Mouse (Mus musculus): ENCODE measurements around the gene Il6ra. TPM values are rescaled to one million over a fixed set of nuclear protein-coding genes. Genes with fewer than 3 reads are reported as not detected.

The Il6ra gene
- polyA plus RNA-seq, 1 experiment from 2014 or later, result 17.9 TPM

DNA sequence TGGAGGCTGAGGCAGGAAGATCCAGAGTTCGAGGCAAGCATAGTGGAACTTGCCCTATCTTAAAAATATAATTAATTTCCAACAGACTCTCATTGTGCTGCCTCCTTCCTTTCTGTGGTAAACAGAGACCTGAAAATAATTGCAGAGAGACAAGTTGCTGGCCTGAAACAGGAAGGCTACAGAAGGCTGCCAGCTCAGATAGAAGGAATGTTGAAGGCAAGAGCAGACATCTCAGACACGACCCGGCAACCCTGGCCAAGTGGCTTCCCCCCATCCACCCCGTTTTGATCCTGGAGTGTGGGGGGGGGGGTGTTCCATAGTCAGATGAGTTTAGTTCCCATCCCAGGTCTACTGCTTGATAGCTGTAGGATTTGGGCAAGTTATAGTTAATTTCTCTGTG, 1.7 kb upstream of the Il6ra start:
- no peak for DNase-seq (ENCODE audit: low spot score)
- WGBS, result 34% methylated on average over 4 of the region's 4 CpGs
- TF ChIP-seq CTCF (IDR thresholded peaks at IDR 0.05) (no peak), EP300 (IDR thresholded peaks at IDR 0.05) (no peak)
- Histone ChIP-seq H3K4me2 (replicated peaks; ENCODE audit: low read depth, low read length) (no peak overlapping the region), H3K27me3 (replicated peaks; ENCODE audit: insufficient read depth, low read length) (no peaks in the 10 kb centered on the region), H3K36me3 (ENCODE audit: insufficient read depth, low read length) (no peaks in the 10 kb centered on the region), H3K9ac (replicated peaks; ENCODE audit: low read depth) (no peak overlapping the region), H3K27ac (ENCODE audit: low read length) (no peak overlapping the region), H3K4me1 (ENCODE audit: insufficient read depth, low read depth, low read length) (peaks cover 7% of the 10 kb centered on the region; the same call in 1 of the 2 replicates), H3K4me3 (ENCODE audit: low read depth, low read length) (no peak overlapping the region), H3K9me3 (ENCODE audit: low read length) (no peaks in the 10 kb centered on the region)
- no peak for ATAC-seq

DNA sequence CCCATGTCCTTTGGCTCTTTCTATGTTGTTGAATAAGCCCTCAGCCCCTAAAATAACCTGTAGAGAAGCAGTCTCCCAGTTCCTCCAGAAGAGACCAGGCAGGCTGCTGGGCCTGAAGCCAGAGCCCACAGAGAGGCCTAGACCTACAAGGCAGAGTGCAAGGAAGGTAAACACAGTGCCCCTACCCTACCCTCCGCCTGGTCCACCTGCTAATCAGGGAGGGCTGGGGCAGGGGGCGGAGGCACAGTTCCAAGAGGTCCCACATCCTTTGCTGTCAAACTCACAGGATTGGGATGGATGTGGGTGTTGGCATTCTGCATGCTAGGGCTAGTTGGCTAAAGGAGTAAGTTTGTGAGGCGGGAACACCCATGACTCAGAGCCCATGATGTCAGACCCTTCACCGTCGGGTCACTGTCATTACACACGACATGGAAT, 871 bp downstream of the Il6ra start:
- peak overlapping the region; percentile 63; the same call in 1 of the 2 replicates for H3K9ac ChIP-seq (replicated peaks; ENCODE audit: low read depth)
- 29% methylated on average over 6 of the region's 6 CpGs for WGBS
- ATAC-seq, result peak; percentile 37
- peaks cover 7% of the 10 kb centered on the region; the same call in 1 of the 2 replicates for H3K4me1 ChIP-seq (ENCODE audit: insufficient read depth, low read depth, low read length)
- H3K36me3 ChIP-seq (ENCODE audit: insufficient read depth, low read length), result no peaks in the 10 kb centered on the region
- peak overlapping the region; percentile 83 for H3K4me2 ChIP-seq (replicated peaks; ENCODE audit: low read depth, low read length)
- H3K9me3 ChIP-seq (ENCODE audit: low read length), result no peaks in the 10 kb centered on the region
- no peak for DNase-seq (ENCODE audit: low spot score)
- H3K27ac ChIP-seq (ENCODE audit: low read length), result peak overlapping the region; percentile 91
- no peaks in the 10 kb centered on the region for H3K27me3 ChIP-seq (replicated peaks; ENCODE audit: insufficient read depth, low read length)
- TF ChIP-seq EP300 (IDR thresholded peaks at IDR 0.05) (peak; percentile 41; the same call in 1 of the 2 replicates), CTCF (IDR thresholded peaks at IDR 0.05) (no peak)
- H3K4me3 ChIP-seq (ENCODE audit: low read depth, low read length), result peak overlapping the region; percentile 54

DNA sequence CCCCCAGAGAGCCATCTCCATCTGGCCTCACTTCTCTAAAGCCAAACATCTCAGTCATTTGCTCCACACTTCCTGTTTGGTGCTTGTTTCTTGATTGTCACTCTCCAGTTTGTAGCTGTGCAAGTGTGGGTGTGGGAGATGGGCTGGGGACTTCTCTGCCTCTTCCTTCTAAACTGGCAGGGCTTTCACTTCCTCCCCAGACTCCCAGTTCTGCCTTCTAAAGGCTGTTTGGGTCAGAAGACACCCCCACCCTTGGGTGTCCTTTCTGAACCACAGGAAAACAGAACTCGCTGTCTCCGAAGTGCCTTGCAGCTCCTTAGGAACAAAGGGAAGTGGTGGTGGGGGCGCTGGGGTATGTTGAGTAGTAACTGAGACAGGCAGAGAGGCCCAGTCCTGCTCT, 1.8 kb downstream of the Il6ra start:
- Histone ChIP-seq H3K4me1 (ENCODE audit: insufficient read depth, low read depth, low read length) (peaks cover 11% of the 10 kb centered on the region; the same call in 1 of the 2 replicates), H3K9ac (replicated peaks; ENCODE audit: low read depth) (no peak overlapping the region), H3K4me2 (replicated peaks; ENCODE audit: low read depth, low read length) (peak overlapping the region; percentile 83), H3K36me3 (ENCODE audit: insufficient read depth, low read length) (no peaks in the 10 kb centered on the region), H3K9me3 (ENCODE audit: low read length) (no peaks in the 10 kb centered on the region), H3K27me3 (replicated peaks; ENCODE audit: insufficient read depth, low read length) (no peaks in the 10 kb centered on the region), H3K4me3 (ENCODE audit: low read depth, low read length) (peak overlapping the region; percentile 54; the same call in 1 of the 2 replicates), H3K27ac (ENCODE audit: low read length) (peak overlapping the region; percentile 43)
- no peak for TF ChIP-seq EP300 (IDR thresholded peaks at IDR 0.05)
- no peak for TF ChIP-seq CTCF (IDR thresholded peaks at IDR 0.05)
- ATAC-seq (no peak), DNase-seq (ENCODE audit: low spot score) (peak; percentile 68)
- 48% methylated on average over 3 of the region's 3 CpGs for WGBS

DNA sequence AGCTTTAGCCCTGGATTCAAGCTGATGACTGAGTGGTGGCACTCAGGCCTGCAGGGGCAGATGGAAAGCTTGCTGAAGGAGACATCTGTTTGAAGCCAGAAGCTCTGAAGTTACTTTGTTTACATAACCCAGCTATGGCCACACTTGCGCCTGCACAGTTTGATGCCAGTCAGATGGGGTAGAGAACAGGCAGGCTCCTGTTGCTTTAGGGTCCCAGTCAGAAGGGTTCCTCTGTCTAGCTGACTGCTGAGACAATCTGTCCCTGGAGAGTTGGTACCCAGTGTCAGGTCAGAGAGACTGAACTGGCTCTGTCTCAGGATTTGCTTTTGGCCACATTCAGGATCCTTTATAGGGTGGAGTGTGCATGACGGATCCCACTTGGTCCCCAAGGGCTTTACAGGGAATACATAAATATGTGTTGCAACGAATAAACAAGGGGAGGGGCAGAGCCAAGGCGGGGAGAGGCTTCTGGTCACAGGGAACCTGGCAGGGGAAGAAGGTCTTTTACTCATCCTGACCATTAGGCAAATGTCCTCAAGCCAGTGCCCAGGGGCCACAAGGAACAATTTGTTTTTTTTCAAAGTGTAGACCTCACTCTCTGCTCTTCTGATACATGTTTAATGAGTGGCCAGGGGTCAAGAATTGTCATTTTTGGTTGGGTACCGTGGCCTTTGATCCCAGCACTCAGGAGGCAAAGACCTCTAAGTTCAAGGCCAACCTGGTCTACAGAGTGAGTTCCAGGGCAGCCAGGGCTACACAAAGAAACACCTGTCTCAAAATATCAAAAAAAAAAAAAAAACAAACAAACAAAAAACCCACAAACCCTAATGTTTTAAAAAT, 3.1 kb downstream of the Il6ra start:
- ATAC-seq (peak; percentile 36), DNase-seq (ENCODE audit: low spot score) (peak; percentile 88)
- WGBS, result 44% methylated on average over 5 of the region's 5 CpGs
- Histone ChIP-seq H3K4me1 (ENCODE audit: insufficient read depth, low read depth, low read length) (peaks cover 11% of the 10 kb centered on the region; the same call in 1 of the 2 replicates), H3K27me3 (replicated peaks; ENCODE audit: insufficient read depth, low read length) (no peaks in the 10 kb centered on the region), H3K4me3 (ENCODE audit: low read depth, low read length) (no peak overlapping the region), H3K9ac (replicated peaks; ENCODE audit: low read depth) (no peak overlapping the region), H3K9me3 (ENCODE audit: low read length) (no peaks in the 10 kb centered on the region), H3K36me3 (ENCODE audit: insufficient read depth, low read length) (no peaks in the 10 kb centered on the region), H3K27ac (ENCODE audit: low read length) (peak overlapping the region; percentile 51), H3K4me2 (replicated peaks; ENCODE audit: low read depth, low read length) (0 out of 2 replicates have a peak overlapping the region, but pooled peaks have one; percentile 3)
- 0 out of 2 replicates have a peak, but pooled peaks have one; percentile 12 for TF ChIP-seq EP300 (IDR thresholded peaks at IDR 0.05)
- no peak for TF ChIP-seq CTCF (IDR thresholded peaks at IDR 0.05)

DNA sequence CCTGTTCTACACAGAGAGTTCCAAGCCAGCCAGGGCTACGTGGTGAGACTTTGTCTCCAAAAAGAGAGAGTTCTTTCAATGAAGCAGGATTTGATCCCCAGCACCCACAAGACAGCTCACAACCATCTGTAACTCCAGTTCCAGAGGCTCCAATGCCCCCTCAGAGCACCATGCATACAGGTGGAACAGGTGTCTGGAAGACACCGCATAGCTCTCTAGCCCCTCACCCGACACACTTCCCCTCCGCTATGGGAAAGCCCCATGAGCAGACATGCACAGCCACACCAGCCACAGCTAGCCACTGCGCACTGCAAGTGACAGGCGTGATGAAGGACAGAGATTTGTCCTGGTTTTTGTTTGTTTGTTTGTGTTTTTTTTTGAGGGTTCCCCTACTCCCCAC, 4.2 kb downstream of the Il6ra start:
- ATAC-seq (no peak), DNase-seq (ENCODE audit: low spot score) (no peak)
- no peak overlapping the region for H3K4me3 ChIP-seq (ENCODE audit: low read depth, low read length)
- H3K27ac ChIP-seq (ENCODE audit: low read length), result 0 out of 2 replicates have a peak overlapping the region, but pooled peaks have one; percentile 32
- no peaks in the 10 kb centered on the region for H3K27me3 ChIP-seq (replicated peaks; ENCODE audit: insufficient read depth, low read length)
- H3K9me3 ChIP-seq (ENCODE audit: low read length), result no peaks in the 10 kb centered on the region
- no peak for TF ChIP-seq CTCF (IDR thresholded peaks at IDR 0.05)
- TF ChIP-seq EP300 (IDR thresholded peaks at IDR 0.05), result no peak
- peaks cover 11% of the 10 kb centered on the region; the same call in 1 of the 2 replicates for H3K4me1 ChIP-seq (ENCODE audit: insufficient read depth, low read depth, low read length)
- H3K9ac ChIP-seq (replicated peaks; ENCODE audit: low read depth), result no peak overlapping the region
- no peaks in the 10 kb centered on the region for H3K36me3 ChIP-seq (ENCODE audit: insufficient read depth, low read length)
- 80% methylated on average over 6 of the region's 6 CpGs for WGBS
- peak overlapping the region; percentile 25; the same call in 1 of the 2 replicates for H3K4me2 ChIP-seq (replicated peaks; ENCODE audit: low read depth, low read length)

DNA sequence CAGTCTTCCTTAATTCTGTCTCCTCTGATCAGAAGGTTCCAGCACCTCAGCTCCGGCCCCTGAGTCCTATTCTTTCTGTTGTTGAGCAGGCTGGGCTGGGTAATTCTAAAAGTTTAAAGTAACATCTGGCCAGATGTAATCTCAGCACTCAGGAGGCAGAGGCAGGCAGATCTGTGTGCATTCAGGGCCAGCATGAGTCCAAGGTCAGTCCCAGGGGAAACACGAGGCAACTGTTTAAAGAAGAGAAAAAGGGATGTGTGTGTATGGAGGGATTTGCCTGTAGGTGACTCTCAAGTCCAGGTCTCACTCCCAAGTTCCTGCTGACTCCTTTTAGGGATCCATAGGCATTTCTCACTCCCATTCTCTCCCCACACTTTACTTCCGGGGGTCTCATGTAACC, 5.2 kb downstream of the Il6ra start:
- Histone ChIP-seq H3K9ac (replicated peaks; ENCODE audit: low read depth) (no peak overlapping the region), H3K9me3 (ENCODE audit: low read length) (no peaks in the 10 kb centered on the region), H3K36me3 (ENCODE audit: insufficient read depth, low read length) (no peaks in the 10 kb centered on the region), H3K4me3 (ENCODE audit: low read depth, low read length) (no peak overlapping the region), H3K27me3 (replicated peaks; ENCODE audit: insufficient read depth, low read length) (no peaks in the 10 kb centered on the region), H3K4me2 (replicated peaks; ENCODE audit: low read depth, low read length) (no peak overlapping the region), H3K27ac (ENCODE audit: low read length) (no peak overlapping the region), H3K4me1 (ENCODE audit: insufficient read depth, low read depth, low read length) (peaks cover 11% of the 10 kb centered on the region; the same call in 1 of the 2 replicates)
- 78% methylated on average over 3 of the region's 3 CpGs for WGBS
- no peak for DNase-seq (ENCODE audit: low spot score)
- no peak for ATAC-seq
- TF ChIP-seq CTCF (IDR thresholded peaks at IDR 0.05), result no peak
- no peak for TF ChIP-seq EP300 (IDR thresholded peaks at IDR 0.05)

All from lung, postnatal 0 days (tissue).